Mouse (Mus musculus): ENCODE measurements around the gene Wiz.

DNA sequence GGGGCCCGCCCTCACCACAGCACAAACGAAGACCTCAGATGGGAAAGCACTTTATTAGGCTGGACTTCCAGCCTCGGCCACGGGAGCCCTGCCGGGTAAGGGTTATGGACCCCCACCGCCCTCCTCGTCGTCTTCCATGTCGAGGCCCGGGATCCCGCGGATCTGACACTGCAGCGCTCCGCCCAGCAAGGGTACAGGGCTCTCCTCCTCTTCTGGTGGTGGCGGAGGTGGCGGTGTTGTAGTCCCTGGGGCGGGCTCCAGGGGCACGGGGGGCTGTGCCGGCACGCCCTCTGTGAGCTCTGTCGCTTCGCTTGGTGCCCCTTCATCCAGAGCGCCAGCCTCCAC lies 67.9 kb downstream of the Wiz start:
- TF ChIP-seq CTCF (IDR thresholded peaks at IDR 0.05; ENCODE audit: low read depth) (peak; percentile 28; the same call in 1 of the 2 replicates), EP300 (IDR thresholded peaks at IDR 0.05; ENCODE audit: low read depth) (no peak)

All from liver, postnatal 0 days (tissue).